Comparison of ENCODE assay signal across 17 mouse cellular contexts in the genomic region with DNA sequence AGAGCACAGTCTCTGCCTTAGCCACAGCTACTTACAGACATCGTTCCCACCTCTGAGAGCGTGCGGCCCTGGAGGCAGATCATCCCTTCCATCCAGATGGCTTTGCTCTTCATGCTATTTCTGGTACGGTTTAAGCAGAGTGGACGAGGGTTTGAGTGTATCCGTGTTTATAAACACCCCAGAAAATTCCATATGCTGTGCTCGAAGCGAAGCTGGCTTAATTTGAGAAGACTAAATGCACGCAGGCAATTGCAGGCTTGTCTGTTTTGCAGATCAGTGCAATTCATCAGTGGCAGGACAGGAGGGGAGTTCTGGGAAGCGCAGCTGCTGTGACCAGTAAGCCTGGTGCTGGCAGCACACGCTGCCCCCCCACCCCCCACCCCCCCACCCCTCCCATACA.
A peak's percentile ranks its signal among the peaks of the same experiment; 100 is the strongest.
DNase-seq lines count a peak whose midpoint lies in the region; ATAC-seq lines count a peak whose summit lies in the region.
"Had no signal": no experiment of that assay in that cellular context is flagged by ENCODE, and none has a peak within 500 bp of the region (broad histone marks: within the 10 kb centered on the region; RNA-seq: fewer than 3 reads in every experiment).

No protein-coding gene starts in this region.

- no peak overlapping the region for H3K27ac ChIP-seq in forebrain, embryonic 16.5 days (ENCODE audit: low read length)
- no peak overlapping the region for H3K27ac ChIP-seq in forebrain, embryonic 14.5 days (ENCODE audit: low read depth, low read length)
- H3K27ac ChIP-seq in limb, embryonic 10.5 days = no peak overlapping the region
- H3K27ac ChIP-seq: heart, embryonic 13.5 days; hindbrain, embryonic 13.5 days; kidney, embryonic 15.5 days; limb, embryonic 13.5 days had no signal

- H3K4me1 ChIP-seq in forebrain, embryonic 16.5 days (replicated peaks; ENCODE audit: control insufficient read depth, insufficient read depth, low read length) = no peaks in the 10 kb centered on the region
- no peaks in the 10 kb centered on the region for H3K4me1 ChIP-seq in forebrain, embryonic 14.5 days (ENCODE audit: control insufficient read depth, insufficient read depth, low read length)
- no peaks in the 10 kb centered on the region for H3K4me1 ChIP-seq in limb, embryonic 10.5 days
- H3K4me1 ChIP-seq: heart, embryonic 13.5 days; hindbrain, embryonic 13.5 days; kidney, embryonic 15.5 days; limb, embryonic 13.5 days had no signal

- H3K27me3 ChIP-seq in forebrain, embryonic 16.5 days (replicated peaks; ENCODE audit: control insufficient read depth, insufficient read depth, low read length) = no peaks in the 10 kb centered on the region
- H3K27me3 ChIP-seq in forebrain, embryonic 14.5 days (replicated peaks; ENCODE audit: control insufficient read depth, insufficient read depth, low read length) = no peaks in the 10 kb centered on the region
- H3K27me3 ChIP-seq in limb, embryonic 10.5 days (ENCODE audit: low read depth, poor library complexity, severe bottlenecking) = no peaks in the 10 kb centered on the region
- H3K27me3 ChIP-seq: heart, embryonic 13.5 days; hindbrain, embryonic 13.5 days; kidney, embryonic 15.5 days; limb, embryonic 13.5 days had no signal

- WGBS in forebrain, embryonic 16.5 days = 76% methylated on average over 11 of the region's 11 CpGs
- 79% methylated on average over 11 of the region's 11 CpGs for WGBS in forebrain, embryonic 14.5 days
- 81% methylated on average over 11 of the region's 11 CpGs for WGBS in limb, embryonic 10.5 days

- no peak overlapping the region for H3K9ac ChIP-seq in forebrain, embryonic 16.5 days (replicated peaks; ENCODE audit: low read depth, low read length)
- H3K9ac ChIP-seq in forebrain, embryonic 14.5 days (ENCODE audit: low read length) = no peak overlapping the region
- H3K9ac ChIP-seq: heart, embryonic 13.5 days; hindbrain, embryonic 13.5 days; kidney, embryonic 15.5 days; limb, embryonic 13.5 days had no signal

- H3K4me2 ChIP-seq in forebrain, embryonic 16.5 days (ENCODE audit: low read length) = no peak overlapping the region
- H3K4me2 ChIP-seq in forebrain, embryonic 14.5 days (ENCODE audit: low read length) = no peak overlapping the region
- H3K4me2 ChIP-seq: heart, embryonic 13.5 days; hindbrain, embryonic 13.5 days; kidney, embryonic 15.5 days; limb, embryonic 13.5 days had no signal

- H3K36me3 ChIP-seq in forebrain, embryonic 16.5 days (ENCODE audit: control insufficient read depth, insufficient read depth) = no peaks in the 10 kb centered on the region
- no peaks in the 10 kb centered on the region for H3K36me3 ChIP-seq in forebrain, embryonic 14.5 days (ENCODE audit: control insufficient read depth, insufficient read depth, low read length)
- no peaks in the 10 kb centered on the region for H3K36me3 ChIP-seq in limb, embryonic 10.5 days
- H3K36me3 ChIP-seq: heart, embryonic 13.5 days; hindbrain, embryonic 13.5 days; kidney, embryonic 15.5 days; limb, embryonic 13.5 days had no signal

- H3K9me3 ChIP-seq in forebrain, embryonic 16.5 days (ENCODE audit: control insufficient read depth, low read length) = no peaks in the 10 kb centered on the region
- H3K9me3 ChIP-seq in forebrain, embryonic 14.5 days (replicated peaks; ENCODE audit: control insufficient read depth, low read length) = no peaks in the 10 kb centered on the region
- H3K9me3 ChIP-seq in limb, embryonic 10.5 days (replicated peaks) = no peaks in the 10 kb centered on the region
- H3K9me3 ChIP-seq: heart, embryonic 13.5 days; kidney, embryonic 15.5 days had no signal

- ATAC-seq in forebrain, embryonic 16.5 days = peak; percentile 20; the same call in 1 of the 2 replicates
- ATAC-seq in forebrain, embryonic 14.5 days = no peak

- DNase-seq in forebrain, embryonic 14.5 days (ENCODE audit: low spot score) = no peak
- peak; percentile 49 to 71 for DNase-seq in frontal cortex, adult 2 months (ENCODE audit: extremely low spot score in 1 of 2, low spot score in 1 of 2)
- DNase-seq in layer of hippocampus, postnatal 36 days = peak; percentile 16 to 21
- peak; percentile 23 for DNase-seq in right cerebral cortex, postnatal 14 days
- no peak for DNase-seq in kidney, adult 18-20 months
- DNase-seq in limb, embryonic 10.5 days (ENCODE audit: low spot score) = no peak
- no peak for DNase-seq in kidney, postnatal 14 days
- DNase-seq: adrenal gland, postnatal 25 days; cerebellum, adult 11-12 months; gastrocnemius, postnatal 10 days; lung, adult 2 months; thymus, adult 2 months had no signal

- no peak overlapping the region for H3K4me3 ChIP-seq in forebrain, embryonic 16.5 days (replicated peaks; ENCODE audit: low read length)
- H3K4me3 ChIP-seq in forebrain, embryonic 14.5 days (ENCODE audit: low read depth, low read length) = no peak overlapping the region
- H3K4me3 ChIP-seq in limb, embryonic 10.5 days = no peak overlapping the region
- H3K4me3 ChIP-seq: heart, embryonic 13.5 days; hindbrain, embryonic 13.5 days; kidney, embryonic 15.5 days; limb, embryonic 13.5 days had no signal

Comparison
In these comparisons a context has a peak if more than half of its experiments do, and no peak if none do; other contexts are left out.
1. DNase-seq: peak in frontal cortex, adult 2 months (2 of 2), layer of hippocampus, postnatal 36 days (2 of 2) and right cerebral cortex, postnatal 14 days (single experiment); none in forebrain, embryonic 14.5 days (single experiment), kidney, adult 18-20 months (single experiment), limb, embryonic 10.5 days (single experiment) and kidney, postnatal 14 days (single experiment).